Mouse (Mus musculus): ENCODE data around the gene Ss18l2.

Ss18l2 gene

DNA sequence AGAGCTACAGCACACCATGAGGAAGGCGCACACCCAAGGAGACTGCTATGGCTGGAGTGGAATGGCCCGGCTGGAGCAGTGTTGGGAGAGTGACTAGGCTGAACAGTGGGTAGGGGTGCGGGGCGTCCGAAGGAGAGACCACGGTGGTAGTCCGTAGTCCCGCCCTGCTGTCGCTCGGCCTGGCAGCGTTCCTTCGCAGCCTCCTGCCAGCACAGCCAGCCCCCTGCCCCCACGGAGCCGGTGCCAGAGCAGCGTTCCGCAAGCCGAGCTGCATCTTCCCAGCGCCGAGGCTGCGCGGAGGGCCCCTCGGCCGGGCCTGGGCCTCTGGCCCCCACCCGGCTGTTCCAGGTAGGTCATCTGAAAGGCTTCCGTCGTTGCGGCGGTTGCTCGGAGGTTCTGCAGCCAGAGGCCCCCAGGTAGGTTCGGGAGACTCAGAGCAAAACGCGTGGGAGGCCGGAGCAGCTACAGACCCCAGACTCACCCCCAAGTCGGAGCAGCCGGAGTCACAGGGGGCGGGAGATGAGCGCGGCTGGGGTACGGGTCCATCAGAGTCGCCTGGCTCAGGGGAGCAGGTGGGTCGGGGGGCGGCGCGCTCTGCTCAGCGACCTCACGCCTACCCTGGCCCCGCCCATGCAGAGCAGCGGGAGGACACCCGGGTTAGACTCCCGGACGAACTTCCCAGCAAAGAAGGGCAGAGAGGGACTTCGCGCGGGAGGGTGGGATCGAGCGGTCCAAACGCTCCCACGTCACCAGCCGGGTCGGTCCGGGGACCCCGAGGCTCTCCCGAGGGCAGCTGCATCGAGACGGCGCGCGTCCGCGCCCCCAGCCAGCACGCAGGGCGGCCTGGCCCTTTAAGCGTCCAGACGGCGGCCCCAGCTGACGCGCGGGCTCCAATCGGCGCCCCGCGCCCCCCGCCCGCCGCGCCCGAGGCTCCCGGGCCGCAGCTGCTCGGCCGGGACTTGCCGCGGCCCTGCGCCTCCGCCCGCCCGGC, 49.3 kb downstream of the Ss18l2 start, which contains the start of gene Zfp651:
Zfp651 (plus strand) TSS at position 240 of the 991 bp plus-strand sequence.
- peak; percentile 80 for DNase-seq (ENCODE audit: extremely low spot score)

DNA sequence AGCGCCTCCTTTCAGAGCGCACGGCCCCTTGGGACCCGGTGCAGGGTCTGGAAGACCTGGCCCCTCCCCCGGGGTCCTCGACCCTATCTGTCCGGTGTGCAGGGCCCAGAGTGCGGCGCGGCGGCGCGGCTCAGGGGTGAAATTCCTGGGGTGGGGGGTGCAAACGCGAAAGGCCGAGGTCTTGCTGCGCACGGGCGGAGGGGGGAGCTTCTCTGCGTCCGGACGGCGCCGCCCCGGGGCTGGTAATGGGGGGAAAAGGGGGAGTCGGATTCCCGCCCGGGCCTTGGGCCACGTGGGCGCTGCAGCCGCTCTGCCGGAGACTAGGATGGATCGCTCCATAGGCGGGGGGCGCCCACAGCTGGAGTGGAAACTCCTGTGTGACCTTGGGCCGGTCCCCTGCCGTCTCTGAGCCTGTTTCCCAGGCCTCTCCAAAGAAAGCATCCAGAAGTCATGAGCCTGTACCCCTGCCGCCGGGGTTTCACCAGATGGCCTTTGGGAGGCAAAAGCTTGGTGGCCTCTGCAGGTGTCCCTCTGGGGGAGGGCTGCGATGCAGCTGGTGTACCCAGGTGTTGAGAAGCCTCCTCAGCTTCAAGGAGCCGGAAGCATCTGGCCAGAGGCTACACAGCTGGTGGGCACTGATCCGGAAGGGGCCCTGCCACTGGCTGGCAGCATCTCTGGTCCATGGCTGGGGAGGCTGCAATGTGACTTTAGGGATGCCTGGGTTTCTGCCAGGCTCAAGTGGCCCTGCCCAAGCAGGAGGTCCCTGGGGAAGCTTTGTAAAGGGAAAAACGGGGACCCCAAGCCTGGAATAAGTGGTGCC, 50.4 kb downstream of the Ss18l2 start:
- peak; percentile 89 for DNase-seq (ENCODE audit: extremely low spot score)

DNA sequence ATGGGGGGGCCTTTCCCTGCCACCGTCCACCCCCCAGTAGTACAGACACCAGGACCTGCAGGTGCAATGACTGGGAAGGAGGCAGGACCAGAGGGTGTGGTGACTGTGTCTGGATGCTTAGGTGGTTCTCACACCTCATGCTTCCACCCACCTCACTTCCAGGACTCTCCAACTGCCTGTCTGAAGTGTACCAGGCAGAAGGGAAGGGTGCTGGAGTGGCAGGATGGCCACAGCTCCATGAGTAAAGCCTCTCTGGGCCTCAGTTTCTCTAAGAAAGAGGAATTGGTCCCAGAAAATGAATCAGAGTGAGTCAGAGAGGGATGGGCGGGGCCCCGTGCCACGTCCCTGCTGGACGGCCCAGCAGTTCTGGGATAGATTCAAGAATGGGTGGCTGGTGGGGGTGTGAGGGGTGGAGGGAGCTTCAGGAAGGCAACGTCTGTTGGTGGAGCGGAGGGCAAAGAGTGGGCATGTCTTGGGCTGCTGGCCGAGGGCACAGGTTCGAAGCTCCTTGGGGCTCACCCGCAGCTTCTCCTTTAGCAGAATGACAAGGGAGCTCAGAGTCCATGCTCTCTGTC, 51.0 kb downstream of the Ss18l2 start:
- no peak for DNase-seq (ENCODE audit: extremely low spot score)

DNA sequence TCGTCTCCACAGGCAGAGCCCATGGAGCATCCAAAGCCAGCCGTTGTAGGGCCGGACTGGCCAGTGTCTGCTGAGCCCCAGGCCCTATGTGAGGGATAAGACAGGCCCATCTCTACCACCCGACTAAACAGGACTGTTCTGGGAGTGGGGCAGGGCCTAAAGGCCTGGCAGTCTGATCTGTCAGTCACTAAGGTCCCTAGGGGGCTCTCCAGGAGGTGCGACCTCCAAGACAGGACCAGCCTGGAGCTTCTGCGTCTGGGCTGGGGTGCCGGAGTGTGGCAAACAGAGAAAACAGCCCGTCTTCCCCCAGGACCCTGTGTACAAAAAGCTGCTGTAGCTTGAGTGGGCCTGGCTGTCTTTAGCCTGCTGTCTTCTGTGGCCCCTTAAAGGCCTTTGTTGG, 51.7 kb downstream of the Ss18l2 start:
- no peak for DNase-seq (ENCODE audit: extremely low spot score)

DNA sequence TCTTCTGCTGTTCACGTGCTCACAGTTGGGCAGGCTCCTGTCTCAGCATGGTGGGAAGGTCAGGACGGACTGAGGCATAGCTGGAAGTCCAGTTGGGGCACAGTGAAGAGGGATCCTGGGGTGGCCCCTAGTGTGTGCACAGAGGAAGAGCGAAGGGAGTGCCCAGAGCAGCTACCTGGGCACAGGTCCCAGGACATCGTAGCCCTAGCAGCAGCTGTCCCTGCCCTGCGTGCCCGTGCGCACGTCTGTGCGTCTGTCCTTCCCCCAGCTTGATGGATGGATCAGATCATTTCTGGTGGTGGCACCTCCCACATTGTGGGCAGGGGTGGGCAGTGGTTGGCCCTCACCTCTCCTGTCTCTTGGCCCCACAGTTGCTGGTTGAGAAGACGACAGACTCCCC, 52.1 kb downstream of the Ss18l2 start:
- no peak for DNase-seq (ENCODE audit: extremely low spot score)

DNA sequence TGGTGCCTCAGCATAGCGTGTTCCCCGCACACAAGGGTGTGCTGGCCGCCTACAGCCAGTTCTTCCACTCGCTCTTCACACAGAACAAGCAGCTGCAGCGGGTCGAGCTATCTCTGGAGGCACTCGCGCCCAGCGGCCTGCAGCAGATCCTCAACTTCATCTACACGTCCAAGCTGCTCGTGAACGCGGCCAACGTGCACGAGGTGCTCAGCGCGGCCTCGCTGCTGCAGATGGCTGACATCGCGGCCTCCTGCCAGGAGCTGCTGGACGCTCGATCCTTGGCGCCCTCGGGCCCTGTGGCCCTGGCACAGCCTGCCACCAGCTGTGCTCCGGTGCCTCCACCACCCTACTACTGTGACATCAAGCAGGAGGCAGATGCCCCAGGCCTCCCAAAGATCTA, 52.6 kb downstream of the Ss18l2 start:
- DNase-seq (ENCODE audit: extremely low spot score): no peak

Measured in embryo, embryonic 9.5 days (tissue).